Mouse (Mus musculus): ENCODE measurements at regions not wholly inside any gene's neighbourhood (a gene's known extent, or its start where the extent isn't known, plus 50 kb on each side); places are given as distances from the start of the nearest gene placed in this dataset.

DNA sequence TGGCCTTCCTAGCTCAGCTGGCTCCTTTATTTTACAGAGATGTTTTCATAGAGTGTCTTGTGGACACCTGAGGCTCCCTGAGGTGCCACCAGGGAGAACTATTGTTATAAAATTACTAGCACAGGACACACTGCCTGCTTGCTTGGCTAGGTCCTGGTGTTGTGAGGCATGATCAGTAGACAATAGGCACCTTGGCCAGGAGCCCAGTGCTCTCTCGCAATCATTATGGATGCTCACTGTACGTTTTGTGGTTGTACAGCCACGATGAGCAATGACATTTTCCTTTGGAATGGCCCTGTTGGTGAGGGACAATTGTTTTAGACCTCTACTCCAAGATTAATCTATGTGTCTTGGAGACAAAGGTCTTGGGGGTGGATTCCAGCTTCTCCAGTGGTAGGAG is 83.3 kb upstream of the Id2 start:
- H3K4me3 ChIP-seq (ENCODE audit: insufficient read depth, low read depth, low read length): no peak overlapping the region
- 48% methylated on average over 3 of the region's 3 CpGs for WGBS
- no peak for TF ChIP-seq CTCF (IDR thresholded peaks at IDR 0.05; ENCODE audit: insufficient read depth, low read depth, low read length)
- no peak for TF ChIP-seq POLR2A (IDR thresholded peaks at IDR 0.05; ENCODE audit: insufficient read depth, low read depth, low read length)
- 0 out of 2 replicates have a peak, but pooled peaks cover 2% of the 10 kb centered on the region for H3K4me1 ChIP-seq (ENCODE audit: control insufficient read depth, insufficient read depth, low read length)
- no peak overlapping the region for H3K27ac ChIP-seq (ENCODE audit: insufficient read depth, low read depth, low read length)

GRCm38 (mm10) chr12:25178491-25179115 is 81.7 kb upstream of the Id2 start:
- 69% methylated on average over 5 of the region's 5 CpGs for WGBS
- TF ChIP-seq CTCF (IDR thresholded peaks at IDR 0.05; ENCODE audit: insufficient read depth, low read depth, low read length): no peak
- no peak for TF ChIP-seq POLR2A (IDR thresholded peaks at IDR 0.05; ENCODE audit: insufficient read depth, low read depth, low read length)
- no peak overlapping the region for H3K4me3 ChIP-seq (ENCODE audit: insufficient read depth, low read depth, low read length)
- H3K27ac ChIP-seq (ENCODE audit: insufficient read depth, low read depth, low read length): no peak overlapping the region
- H3K4me1 ChIP-seq (ENCODE audit: control insufficient read depth, insufficient read depth, low read length): 0 out of 2 replicates have a peak, but pooled peaks cover 2% of the 10 kb centered on the region

DNA sequence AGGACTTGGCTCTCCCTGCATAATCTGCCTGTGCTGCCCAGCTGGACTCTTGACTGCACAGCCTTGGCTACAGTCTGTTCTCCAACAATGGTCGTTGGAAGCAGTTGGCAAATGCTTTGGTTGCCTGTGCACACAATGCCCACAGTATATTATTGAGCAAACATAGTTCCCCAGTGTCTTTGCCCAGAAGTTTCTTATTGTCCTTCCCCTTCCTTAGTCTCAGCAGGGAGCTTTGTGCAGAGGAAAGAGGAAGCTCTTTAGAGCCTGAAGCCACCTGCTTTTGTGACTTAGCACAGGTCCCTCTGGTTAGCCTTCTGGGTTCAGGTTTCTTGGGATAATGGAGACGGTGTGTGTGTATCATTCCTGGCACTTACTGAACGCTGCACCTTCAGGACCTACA is 80.9 kb upstream of the Id2 start:
- WGBS: 66% methylated on average over 3 of the region's 3 CpGs
- Histone ChIP-seq H3K27ac (ENCODE audit: insufficient read depth, low read depth, low read length) (no peak overlapping the region), H3K4me1 (ENCODE audit: control insufficient read depth, insufficient read depth, low read length) (0 out of 2 replicates have a peak, but pooled peaks cover 2% of the 10 kb centered on the region), H3K4me3 (ENCODE audit: insufficient read depth, low read depth, low read length) (no peak overlapping the region)
- TF ChIP-seq CTCF (IDR thresholded peaks at IDR 0.05; ENCODE audit: insufficient read depth, low read depth, low read length): no peak
- TF ChIP-seq POLR2A (IDR thresholded peaks at IDR 0.05; ENCODE audit: insufficient read depth, low read depth, low read length): no peak

DNA sequence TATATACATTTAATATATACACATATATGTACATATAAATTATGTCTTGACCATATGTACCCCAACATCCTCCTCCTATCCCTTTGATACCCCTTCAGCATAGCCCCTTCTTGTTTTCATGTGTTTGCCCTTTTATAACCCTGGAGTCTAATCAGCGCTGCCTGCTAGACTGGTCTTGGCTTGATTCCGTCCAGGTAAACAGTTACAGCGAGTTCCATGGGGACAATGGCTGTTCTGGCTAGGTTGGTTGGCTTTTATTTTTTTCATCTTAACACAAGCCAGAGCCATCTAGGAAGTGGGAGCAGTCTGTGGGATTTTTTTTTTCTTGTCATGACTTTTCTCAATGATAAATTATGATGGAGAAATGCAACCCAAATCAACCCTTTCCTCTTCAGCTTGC is 79.6 kb upstream of the Id2 start:
- TF ChIP-seq CTCF (IDR thresholded peaks at IDR 0.05; ENCODE audit: insufficient read depth, low read depth, low read length) (no peak), POLR2A (IDR thresholded peaks at IDR 0.05; ENCODE audit: insufficient read depth, low read depth, low read length) (no peak)
- 89% methylated on average over 3 of the region's 3 CpGs for WGBS
- no peak overlapping the region for H3K4me3 ChIP-seq (ENCODE audit: insufficient read depth, low read depth, low read length)
- H3K4me1 ChIP-seq (ENCODE audit: control insufficient read depth, insufficient read depth, low read length): 0 out of 2 replicates have a peak, but pooled peaks cover 2% of the 10 kb centered on the region
- no peak overlapping the region for H3K27ac ChIP-seq (ENCODE audit: insufficient read depth, low read depth, low read length)

DNA sequence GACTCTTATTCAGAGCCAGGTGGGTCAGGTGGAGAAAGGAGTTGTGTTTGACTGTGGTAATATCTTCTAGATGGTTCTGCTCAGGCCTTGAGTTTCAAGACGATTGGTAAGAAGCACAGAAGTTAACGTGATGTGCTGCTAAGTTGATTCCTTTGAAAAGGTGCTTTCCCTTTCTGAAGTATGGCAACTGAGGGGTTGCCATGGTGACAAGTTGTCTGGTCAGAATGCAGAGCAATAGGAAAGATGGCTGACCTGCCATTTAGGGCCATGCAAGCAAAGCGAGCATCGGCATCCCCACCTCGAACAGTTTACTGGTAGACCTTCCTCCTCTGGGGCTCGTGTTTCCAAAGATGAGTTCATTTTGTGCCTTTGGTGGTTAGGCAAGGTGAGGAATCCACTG is 76.1 kb upstream of the Id2 start:
- TF ChIP-seq POLR2A (IDR thresholded peaks at IDR 0.05; ENCODE audit: insufficient read depth, low read depth, low read length) (no peak), CTCF (IDR thresholded peaks at IDR 0.05; ENCODE audit: insufficient read depth, low read depth, low read length) (no peak)
- WGBS: 92% methylated on average over 6 of the region's 6 CpGs
- no peak overlapping the region for H3K27ac ChIP-seq (ENCODE audit: insufficient read depth, low read depth, low read length)
- H3K4me1 ChIP-seq (ENCODE audit: control insufficient read depth, insufficient read depth, low read length): no peaks in the 10 kb centered on the region
- H3K4me3 ChIP-seq (ENCODE audit: insufficient read depth, low read depth, low read length): no peak overlapping the region

GRCm38 (mm10) chr12:25172450-25172849 is 75.5 kb upstream of the Id2 start:
- no peak for TF ChIP-seq POLR2A (IDR thresholded peaks at IDR 0.05; ENCODE audit: insufficient read depth, low read depth, low read length)
- no peak for TF ChIP-seq CTCF (IDR thresholded peaks at IDR 0.05; ENCODE audit: insufficient read depth, low read depth, low read length)
- Histone ChIP-seq H3K27ac (ENCODE audit: insufficient read depth, low read depth, low read length) (no peak overlapping the region), H3K4me3 (ENCODE audit: insufficient read depth, low read depth, low read length) (no peak overlapping the region), H3K4me1 (ENCODE audit: control insufficient read depth, insufficient read depth, low read length) (no peaks in the 10 kb centered on the region)
- WGBS: 95% methylated on average over 4 of the region's 4 CpGs

GRCm38 (mm10) chr12:25169611-25170010 is 72.7 kb upstream of the Id2 start:
- H3K4me1 ChIP-seq (ENCODE audit: control insufficient read depth, insufficient read depth, low read length): peaks cover 11% of the 10 kb centered on the region
- H3K4me3 ChIP-seq (ENCODE audit: insufficient read depth, low read depth, low read length): no peak overlapping the region
- 92% methylated on average over 3 of the region's 3 CpGs for WGBS
- TF ChIP-seq POLR2A (IDR thresholded peaks at IDR 0.05; ENCODE audit: insufficient read depth, low read depth, low read length) (no peak), CTCF (IDR thresholded peaks at IDR 0.05; ENCODE audit: insufficient read depth, low read depth, low read length) (no peak)
- H3K27ac ChIP-seq (ENCODE audit: insufficient read depth, low read depth, low read length): no peak overlapping the region

DNA sequence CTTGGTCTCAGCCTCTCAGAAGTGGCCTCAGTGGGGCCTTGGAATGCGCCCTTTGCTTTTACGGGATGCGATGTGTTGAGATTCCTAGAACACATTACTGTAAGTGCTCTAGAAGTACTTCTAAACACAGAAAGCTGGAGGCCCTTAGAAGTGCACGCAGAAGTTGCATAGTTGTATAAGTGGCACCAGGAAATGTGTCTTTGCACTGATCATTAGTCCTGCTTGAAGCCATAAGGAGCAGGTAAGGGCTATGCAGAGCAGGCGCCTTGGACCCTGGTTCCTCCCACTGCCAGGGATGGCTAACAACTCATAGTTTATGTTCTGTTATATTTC is 71.2 kb upstream of the Id2 start:
- Histone ChIP-seq H3K4me1 (ENCODE audit: control insufficient read depth, insufficient read depth, low read length) (peaks cover 17% of the 10 kb centered on the region), H3K27ac (ENCODE audit: insufficient read depth, low read depth, low read length) (no peak overlapping the region), H3K4me3 (ENCODE audit: insufficient read depth, low read depth, low read length) (no peak overlapping the region)
- TF ChIP-seq POLR2A (IDR thresholded peaks at IDR 0.05; ENCODE audit: insufficient read depth, low read depth, low read length): no peak
- no peak for TF ChIP-seq CTCF (IDR thresholded peaks at IDR 0.05; ENCODE audit: insufficient read depth, low read depth, low read length)
- 94% methylated on average over 5 of the region's 5 CpGs for WGBS

GRCm38 (mm10) chr12:25167504-25168212 is 70.7 kb upstream of the Id2 start:
- no peak for TF ChIP-seq CTCF (IDR thresholded peaks at IDR 0.05; ENCODE audit: insufficient read depth, low read depth, low read length)
- Histone ChIP-seq H3K4me1 (ENCODE audit: control insufficient read depth, insufficient read depth, low read length) (peaks cover 19% of the 10 kb centered on the region), H3K4me3 (ENCODE audit: insufficient read depth, low read depth, low read length) (no peak overlapping the region), H3K27ac (ENCODE audit: insufficient read depth, low read depth, low read length) (no peak overlapping the region)
- WGBS: 88% methylated on average over 12 of the region's 12 CpGs
